In genomic region chr11:53478383-53479170, GRCm38 (mm10) we compare ENCODE assay signal across 9 mouse cellular contexts. TPM values are rescaled to one million over a fixed set of nuclear protein-coding genes. Genes with fewer than 3 reads are reported as not detected.
DNase-seq lines count a peak whose midpoint lies in the region; ATAC-seq and TF ChIP-seq lines count a peak whose summit lies in the region.
"Had no signal": no experiment of that assay in that cellular context is flagged by ENCODE, and none has a peak within 500 bp of the region (broad histone marks: within the 10 kb centered on the region; RNA-seq: fewer than 3 reads in every experiment).

No protein-coding gene starts in this region.

- peaks cover 11% of the 10 kb centered on the region; the same call in 1 of the 2 replicates for H3K9me3 ChIP-seq in forebrain, embryonic 10.5 days
- H3K9me3 ChIP-seq in limb, embryonic 13.5 days, result no peaks in the 10 kb centered on the region

- H3K27ac ChIP-seq in left cerebral cortex, adult 2 months, result peak overlapping the region; percentile 98
- peak overlapping the region; percentile 48 for H3K27ac ChIP-seq in forebrain, embryonic 10.5 days
- H3K27ac ChIP-seq in limb, embryonic 13.5 days, result no peak overlapping the region
- H3K27ac ChIP-seq: macrophage had no signal

- peak; percentile 51 to 55 for DNase-seq in left cerebral cortex, adult 2 months (ENCODE audit: extremely low spot score in 1 of 2, low spot score in 2 of 2)
- DNase-seq in left cerebral cortex, adult 9 months (ENCODE audit: low spot score in 2 of 2), result no peak
- peak; percentile 63 for DNase-seq in cerebellum, adult 11-12 months
- DNase-seq in forebrain, embryonic 10.5 days (ENCODE audit: extremely low spot score, low spot score), result peak; percentile 54
- DNase-seq in spleen, postnatal 10 days (ENCODE audit: low spot score in 2 of 2), result peak; percentile 56 to 57
- DNase-seq in lung, adult 18-20 months, result no peak

- H3K4me2 ChIP-seq in limb, embryonic 13.5 days (replicated peaks), result peak overlapping the region; percentile 83

- peak overlapping the region; percentile 48 for H3K9ac ChIP-seq in limb, embryonic 13.5 days

- WGBS in forebrain, embryonic 10.5 days, result 4% methylated on average over 79 of the region's 79 CpGs
- WGBS in limb, embryonic 13.5 days, result 6% methylated on average over 64 of the region's 79 CpGs

- H3K4me1 ChIP-seq in forebrain, embryonic 10.5 days, result peaks cover 40% of the 10 kb centered on the region
- peaks cover 20% of the 10 kb centered on the region for H3K4me1 ChIP-seq in limb, embryonic 13.5 days

- peak overlapping the region; percentile 75 for H3K4me3 ChIP-seq in left cerebral cortex, adult 2 months
- peak overlapping the region; percentile 54 for H3K4me3 ChIP-seq in forebrain, embryonic 10.5 days
- peak overlapping the region; percentile 50 for H3K4me3 ChIP-seq in limb, embryonic 13.5 days

- peaks cover 96% of the 10 kb centered on the region for H3K27me3 ChIP-seq in forebrain, embryonic 10.5 days (ENCODE audit: poor library complexity, severe bottlenecking)
- H3K27me3 ChIP-seq in limb, embryonic 13.5 days, result peaks cover 91% of the 10 kb centered on the region

- intact Hi-C loops in left cerebral cortex, adult 2 months (cut with DNase I), result no loop called here

- no peak for ATAC-seq in limb, embryonic 13.5 days (ENCODE audit: low FRiP score, low read depth)
- ATAC-seq in monocyte, adult 5-6 weeks (replicated peaks; ENCODE audit: insufficient number of reproducible peaks, low FRiP score, low TSS enrichment, poor library complexity, severe bottlenecking), result no peak

- no peak for TF ChIP-seq CTCF in left cerebral cortex, adult 2 months (IDR thresholded peaks at IDR 0.05)

- H3K36me3 ChIP-seq in forebrain, embryonic 10.5 days (replicated peaks), result peaks cover 4% of the 10 kb centered on the region; the same call in 1 of the 2 replicates
- H3K36me3 ChIP-seq in limb, embryonic 13.5 days, result no peaks in the 10 kb centered on the region

RNA-seq across cellular contexts. Expression of gene Gm9945, which starts 1.4 kb away (rescaled TPM):
- total RNA-seq in left cerebral cortex, adult 2 months (2021), result 1 to 10 TPM; 1.8 to 2.2 TPM
- polyA plus RNA-seq in forebrain, embryonic 10.5 days (2016; fragmentation: Nextera tagmentation; extraction: Ambion mirVana), result 0.30 TPM in 1 of 2 replicates, not detected in the other
- not detected in 2 replicates for polyA plus RNA-seq in limb, embryonic 13.5 days (2015; fragmentation: Nextera tagmentation; extraction: Ambion mirVana)
- not detected in 3 replicates for total RNA-seq in monocyte, adult 5-6 weeks (2017)
- polyA plus RNA-seq: macrophage had no signal

RNA-seq across cellular contexts. Expression of gene Sowaha, which starts 1.5 kb away (rescaled TPM):
- 10 to 100 TPM; 68.8 to 83.8 TPM for total RNA-seq in left cerebral cortex, adult 2 months (2021)
- polyA plus RNA-seq in forebrain, embryonic 10.5 days (2016; fragmentation: Nextera tagmentation; extraction: Ambion mirVana), result 0.46 and 0.97 TPM in 2 replicates
- polyA plus RNA-seq in limb, embryonic 13.5 days (2015; fragmentation: Nextera tagmentation; extraction: Ambion mirVana), result 0.17 and 0.37 TPM in 2 replicates
- total RNA-seq in monocyte, adult 5-6 weeks (2017), result not detected in 3 replicates
- polyA plus RNA-seq: macrophage had no signal

RNA-seq across cellular contexts. Expression of gene Gm9837, which starts 8.3 kb away (rescaled TPM):
- under 1 TPM in 1 of 2 experiments, not detected in 1; 0.84 TPM for total RNA-seq in left cerebral cortex, adult 2 months (2021)
- not detected in 2 replicates for polyA plus RNA-seq in forebrain, embryonic 10.5 days (2016; fragmentation: Nextera tagmentation; extraction: Ambion mirVana)
- polyA plus RNA-seq in limb, embryonic 13.5 days (2015; fragmentation: Nextera tagmentation; extraction: Ambion mirVana), result not detected in 2 replicates
- total RNA-seq in monocyte, adult 5-6 weeks (2017), result not detected in 3 replicates
- polyA plus RNA-seq: macrophage had no signal

RNA-seq across cellular contexts. Expression of gene Shroom1, which starts 21.6 kb away (rescaled TPM):
- total RNA-seq in left cerebral cortex, adult 2 months (2021), result 1 to 10 TPM; 5.4 to 6.3 TPM
- 1.2 and 1.7 TPM in 2 replicates for polyA plus RNA-seq in forebrain, embryonic 10.5 days (2016; fragmentation: Nextera tagmentation; extraction: Ambion mirVana)
- 7.9 TPM in 2 replicates for polyA plus RNA-seq in limb, embryonic 13.5 days (2015; fragmentation: Nextera tagmentation; extraction: Ambion mirVana)
- total RNA-seq in monocyte, adult 5-6 weeks (2017), result not detected in 3 replicates
- polyA plus RNA-seq: macrophage had no signal

RNA-seq across cellular contexts. Expression of gene Gm10447, which starts 21.7 kb away (rescaled TPM):
- total RNA-seq in left cerebral cortex, adult 2 months (2021), result under 1 TPM; 0.33 to 0.34 TPM
- not detected in 2 replicates for polyA plus RNA-seq in forebrain, embryonic 10.5 days (2016; fragmentation: Nextera tagmentation; extraction: Ambion mirVana)
- 0.18 and 0.29 TPM in 2 replicates for polyA plus RNA-seq in limb, embryonic 13.5 days (2015; fragmentation: Nextera tagmentation; extraction: Ambion mirVana)
- total RNA-seq in monocyte, adult 5-6 weeks (2017), result not detected in 3 replicates
- polyA plus RNA-seq: macrophage had no signal

Comparison
In these comparisons a context has a peak if more than half of its experiments do, and no peak if none do; other contexts are left out.
1. DNase-seq: peak in left cerebral cortex, adult 2 months (2 of 2), cerebellum, adult 11-12 months (single experiment), forebrain, embryonic 10.5 days (single experiment) and spleen, postnatal 10 days (2 of 2); none in left cerebral cortex, adult 9 months (0 of 2) and lung, adult 18-20 months (0 of 2).
2. RNA of gene Sowaha, which starts 1.5 kb away (total RNA-seq): 68.8 to 83.8 TPM in left cerebral cortex, adult 2 months; not detected in monocyte, adult 5-6 weeks; every median in the first group is over 10 times any median in the second.
3. Peak in every context shown above with its lines, with median percentiles within 50 percentile points of each other: H3K4me3 ChIP-seq.